Mouse (Mus musculus): Measurements from ENCODE around the gene Gkn3.

Gkn3 gene

GRCm38 (mm10) chr6:87350829-87351228 is 37.9 kb downstream of the Gkn3 start, which contains the start of gene Gkn1:
Gene Gkn1, minus strand, starts transcription at chr6:87350942.
- no peak for DNase-seq

GRCm38 (mm10) chr6:87335935-87336295 is 52.8 kb downstream of the Gkn3 start:
- no peak for DNase-seq

GRCm38 (mm10) chr6:87335091-87335934 is 53.4 kb downstream of the Gkn3 start, which contains the start of gene Antxr1:
Gene Antxr1, minus strand, starts transcription at chr6:87335821.
- peak; percentile 25 to 37 for DNase-seq

GRCm38 (mm10) chr6:87334361-87335090 is 54.2 kb downstream of the Gkn3 start:
- DNase-seq = no peak

Measured in thymus, postnatal 36 days (tissue).